Mouse (Mus musculus) liver, embryonic 16.5 days (tissue): ENCODE results near the gene Ccr2. TPM values are rescaled to one million over a fixed set of nuclear protein-coding genes. Genes with fewer than 3 reads are reported as not detected.

Experiments used
- ATAC-seq: fragments of 200-750 bp; cut with Nextera tagmentation; 2 replicates; pipeline ENCODE4 v1.8.0; 2017; ENCODE audit warnings: low read depth, mild to moderate bottlenecking, moderate number of reproducible peaks, moderate library complexity
- H3K27ac ChIP-seq: fragments of 300-500 bp; sonication (generic); 2 replicates; pipeline ENCODE4 v1.5.1; 2014; ENCODE audit warnings: mild to moderate bottlenecking, low read length
- H3K27me3 ChIP-seq: fragments of 300-500 bp; sonication (generic); 2 replicates; pipeline ENCODE4 v1.6.1; 2014; ENCODE audit warnings: low read depth, low read length, mixed read lengths; ENCODE audit not compliant: control insufficient read depth, insufficient read depth
- H3K36me3 ChIP-seq: fragments of 300-500 bp; sonication (generic); 2 replicates; pipeline ENCODE4 v1.6.1; 2014; ENCODE audit warnings: mild to moderate bottlenecking; ENCODE audit not compliant: control insufficient read depth, insufficient read depth
- H3K4me1 ChIP-seq: fragments of 300-500 bp; sonication (generic); 2 replicates; pipeline ENCODE4 v1.6.1; 2014; ENCODE audit warnings: low read depth, low read length, mixed read lengths; ENCODE audit not compliant: control insufficient read depth
- H3K4me2 ChIP-seq: fragments of 300-500 bp; sonication (generic); 2 replicates; pipeline ENCODE4 v1.6.1; 2014; ENCODE audit warnings: low read depth, low read length, mixed read lengths
- H3K4me3 ChIP-seq: fragments of 300-500 bp; sonication (generic); 2 replicates; pipeline ENCODE4 v1.5.1; 2014; ENCODE audit warnings: low read depth, mild to moderate bottlenecking, low read length
- H3K9ac ChIP-seq: fragments of 300-500 bp; sonication (generic); 2 replicates; pipeline ENCODE4 v1.6.1; 2014; ENCODE audit warnings: low read depth, low read length
- H3K9me3 ChIP-seq: fragments of 300-500 bp; sonication (generic); replicated peaks from 2 replicates; pipeline ENCODE4 v1.6.1; 2016; ENCODE audit warnings: low read length; ENCODE audit not compliant: control insufficient read depth
- WGBS: fragments of 180-500 bp; shearing (Covaris S2); extraction: QIAGEN DNeasy Blood & Tissue Kit; methylation state at CpG from one replicate; pipeline ENCODE4 v1.1.7; 2014; ENCODE audit not compliant: insufficient replicate concordance; 5-methylcytosine and 5-hydroxymethylcytosine counted together
- polyA plus RNA-seq: library from polyadenylated mRNA; unstranded; fragments of >200 nt; fragmentation: Nextera tagmentation; extraction: Ambion mirVana; gene quantifications from 2 replicates; pipeline ENCODE4 v1.2.1, GENCODE M21; 2015

Ccr2 gene
- polyA plus RNA-seq, 1 experiment from 2014 or later, result 4.3 TPM

- H3K9ac ChIP-seq, result no peak overlapping the region
- H3K4me3 ChIP-seq, result no peak overlapping the region
- H3K4me2 ChIP-seq, result no peak overlapping the region
- no peaks in the 10 kb centered on the region for H3K36me3 ChIP-seq
- 56% methylated on average over 1 of the region's 1 CpGs for WGBS
- H3K27me3 ChIP-seq, result no peaks in the 10 kb centered on the region
- H3K27ac ChIP-seq, result no peak overlapping the region
- no peaks in the 10 kb centered on the region for H3K9me3 ChIP-seq
- H3K4me1 ChIP-seq, result peaks cover 11% of the 10 kb centered on the region
- ATAC-seq, result no peak
Observed at GRCm38 (mm10) chr9:124111997-124112396, 10.2 kb downstream of the Ccr2 start.

GRCm38 (mm10) chr9:124112591-124113239 is 11.0 kb downstream of the Ccr2 start:
- H3K4me3 ChIP-seq, result no peak overlapping the region
- peak; percentile 84 for ATAC-seq
- no peak overlapping the region for H3K9ac ChIP-seq
- no peaks in the 10 kb centered on the region for H3K36me3 ChIP-seq
- peak overlapping the region; percentile 3; the same call in 1 of the 2 replicates for H3K4me2 ChIP-seq
- 16% methylated on average over 1 of the region's 1 CpGs for WGBS
- H3K9me3 ChIP-seq, result no peaks in the 10 kb centered on the region
- H3K4me1 ChIP-seq, result peaks cover 11% of the 10 kb centered on the region
- H3K27ac ChIP-seq, result peak overlapping the region; percentile 49
- no peaks in the 10 kb centered on the region for H3K27me3 ChIP-seq

- 88% methylated on average over 1 of the region's 1 CpGs for WGBS
- Histone ChIP-seq H3K27ac (no peak overlapping the region), H3K27me3 (no peaks in the 10 kb centered on the region), H3K9me3 (no peaks in the 10 kb centered on the region), H3K9ac (no peak overlapping the region), H3K4me1 (peaks cover 10% of the 10 kb centered on the region), H3K4me2 (no peak overlapping the region), H3K36me3 (no peaks in the 10 kb centered on the region), H3K4me3 (no peak overlapping the region)
- ATAC-seq, result no peak
Observed at GRCm38 (mm10) chr9:124113777-124114176, 12.0 kb downstream of the Ccr2 start.

GRCm38 (mm10) chr9:124118489-124118888 is 16.7 kb downstream of the Ccr2 start:
- Histone ChIP-seq H3K27ac (no peak overlapping the region), H3K9ac (no peak overlapping the region), H3K9me3 (no peaks in the 10 kb centered on the region), H3K27me3 (no peaks in the 10 kb centered on the region), H3K4me2 (no peak overlapping the region), H3K4me1 (no peaks in the 10 kb centered on the region), H3K36me3 (no peaks in the 10 kb centered on the region), H3K4me3 (no peak overlapping the region)
- WGBS, result 68% methylated on average over 1 of the region's 1 CpGs
- ATAC-seq, result peak; percentile 66; the same call in 1 of the 2 replicates

- ATAC-seq, result no peak
- WGBS, result 47% methylated on average over 3 of the region's 3 CpGs
- no peaks in the 10 kb centered on the region for H3K27me3 ChIP-seq
- H3K36me3 ChIP-seq, result no peaks in the 10 kb centered on the region
- no peak within 1 kb of the TSS for H3K9ac ChIP-seq
- no peak within 1 kb of the TSS for H3K4me2 ChIP-seq
- H3K4me3 ChIP-seq, result no peak within 1 kb of the TSS
- H3K27ac ChIP-seq, result no peak within 1 kb of the TSS
- no peaks in the 10 kb centered on the region for H3K4me1 ChIP-seq
- no peaks in the 10 kb centered on the region for H3K9me3 ChIP-seq
Observed at GRCm38 (mm10) chr9:124121387-124122184, 19.8 kb downstream of the Ccr2 start, which contains the start of gene Ccr5. Ccr5 (plus strand) TSS chr9:124121543.

- Histone ChIP-seq H3K9me3 (no peaks in the 10 kb centered on the region), H3K4me2 (no peak overlapping the region), H3K4me1 (peaks cover 3% of the 10 kb centered on the region), H3K36me3 (no peaks in the 10 kb centered on the region), H3K4me3 (no peak overlapping the region), H3K27ac (no peak overlapping the region), H3K27me3 (no peaks in the 10 kb centered on the region), H3K9ac (no peak overlapping the region)
- no peak for ATAC-seq
- 64% methylated on average over 11 of the region's 11 CpGs for WGBS
Observed at GRCm38 (mm10) chr9:124125576-124125975, 23.8 kb downstream of the Ccr2 start.

- Histone ChIP-seq H3K27ac (0 out of 2 replicates have a peak overlapping the region, but pooled peaks have one; percentile 16), H3K27me3 (no peaks in the 10 kb centered on the region), H3K9me3 (no peaks in the 10 kb centered on the region), H3K4me3 (no peak overlapping the region), H3K36me3 (no peaks in the 10 kb centered on the region), H3K4me2 (no peak overlapping the region), H3K4me1 (peaks cover 3% of the 10 kb centered on the region), H3K9ac (no peak overlapping the region)
- no peak for ATAC-seq
- 38% methylated on average over 5 of the region's 5 CpGs for WGBS
Observed at GRCm38 (mm10) chr9:124126373-124126772, 24.6 kb downstream of the Ccr2 start.

GRCm38 (mm10) chr9:124127412-124127811 is 25.7 kb downstream of the Ccr2 start:
- peaks cover 3% of the 10 kb centered on the region for H3K4me1 ChIP-seq
- H3K4me2 ChIP-seq, result no peak overlapping the region
- WGBS, result 30% methylated on average over 4 of the region's 4 CpGs
- H3K27ac ChIP-seq, result no peak overlapping the region
- ATAC-seq, result no peak
- no peaks in the 10 kb centered on the region for H3K27me3 ChIP-seq
- H3K4me3 ChIP-seq, result no peak overlapping the region
- H3K9ac ChIP-seq, result no peak overlapping the region
- H3K36me3 ChIP-seq, result no peaks in the 10 kb centered on the region
- H3K9me3 ChIP-seq, result no peaks in the 10 kb centered on the region

GRCm38 (mm10) chr9:124128379-124128778 is 26.6 kb downstream of the Ccr2 start:
- no peaks in the 10 kb centered on the region for H3K27me3 ChIP-seq
- H3K27ac ChIP-seq, result no peak overlapping the region
- no peak overlapping the region for H3K4me3 ChIP-seq
- no peak overlapping the region for H3K4me2 ChIP-seq
- H3K36me3 ChIP-seq, result no peaks in the 10 kb centered on the region
- H3K4me1 ChIP-seq, result peaks cover 3% of the 10 kb centered on the region
- 3% methylated on average over 1 of the region's 1 CpGs for WGBS
- H3K9ac ChIP-seq, result no peak overlapping the region
- no peaks in the 10 kb centered on the region for H3K9me3 ChIP-seq
- no peak; the same call in 1 of the 2 replicates for ATAC-seq
